24 mouse cellular contexts compared by ENCODE assay signal in genomic region chr12:7094582-7094981, GRCm38 (mm10).
DNase-seq lines count a peak whose midpoint lies in the region; ATAC-seq lines count a peak whose summit lies in the region.
"Had no signal": no experiment of that assay in that cellular context is flagged by ENCODE, and none has a peak within 500 bp of the region (broad histone marks: within the 10 kb centered on the region; RNA-seq: fewer than 3 reads in every experiment).

No protein-coding gene starts in this region.

- H3K36me3 ChIP-seq in forebrain, embryonic 14.5 days (ENCODE audit: control insufficient read depth, insufficient read depth, low read length), result no peaks in the 10 kb centered on the region
- H3K36me3 ChIP-seq in forebrain, embryonic 12.5 days (replicated peaks), result no peaks in the 10 kb centered on the region
- no peaks in the 10 kb centered on the region for H3K36me3 ChIP-seq in midbrain, embryonic 16.5 days (ENCODE audit: control insufficient read depth, insufficient read depth, low read length)
- no peaks in the 10 kb centered on the region for H3K36me3 ChIP-seq in midbrain, embryonic 14.5 days (ENCODE audit: control insufficient read depth, insufficient read depth, low read length)
- H3K36me3 ChIP-seq: embryonic facial prominence, embryonic 10.5 days; G1E; heart, embryonic 15.5 days; hindbrain, embryonic 10.5 days; limb, embryonic 12.5 days; liver, embryonic 12.5 days; midbrain, embryonic 15.5 days had no signal

- DNase-seq in forebrain, embryonic 14.5 days (ENCODE audit: low spot score), result peak; percentile 10
- no peak for DNase-seq in midbrain, embryonic 14.5 days
- peak; percentile 10 to 12 for DNase-seq in left cerebral cortex, adult 18-20 months (ENCODE audit: low spot score in 2 of 2)
- peak; percentile 66 for DNase-seq in telencephalon, adult 2 months (ENCODE audit: low read depth, low spot score)
- DNase-seq in retina, postnatal 1 day, result no peak
- DNase-seq in spleen, adult 18-20 months, result no peak
- DNase-seq: adrenal gland, postnatal 14 days; cerebellum, adult 2 months; gastrocnemius, postnatal 14 days; lung, adult 2 months; thymus, adult 2 months had no signal

- H3K9ac ChIP-seq in forebrain, embryonic 14.5 days (ENCODE audit: low read length), result no peak overlapping the region
- H3K9ac ChIP-seq in forebrain, embryonic 12.5 days, result no peak overlapping the region
- H3K9ac ChIP-seq in midbrain, embryonic 16.5 days (ENCODE audit: low read depth, low read length), result no peak overlapping the region
- H3K9ac ChIP-seq in midbrain, embryonic 14.5 days (replicated peaks; ENCODE audit: low read length), result no peak overlapping the region
- H3K9ac ChIP-seq: heart, embryonic 15.5 days; limb, embryonic 12.5 days; liver, embryonic 12.5 days; midbrain, embryonic 15.5 days had no signal

- 83% methylated on average over 4 of the region's 4 CpGs for WGBS in forebrain, embryonic 14.5 days
- WGBS in forebrain, embryonic 12.5 days, result 84% methylated on average over 4 of the region's 4 CpGs
- WGBS in midbrain, embryonic 16.5 days, result 82% methylated on average over 4 of the region's 4 CpGs
- WGBS in midbrain, embryonic 14.5 days, result 83% methylated on average over 4 of the region's 4 CpGs

- no peaks in the 10 kb centered on the region for H3K27me3 ChIP-seq in forebrain, embryonic 14.5 days (replicated peaks; ENCODE audit: control insufficient read depth, insufficient read depth, low read length)
- H3K27me3 ChIP-seq in forebrain, embryonic 12.5 days, result no peaks in the 10 kb centered on the region
- no peaks in the 10 kb centered on the region for H3K27me3 ChIP-seq in midbrain, embryonic 16.5 days (ENCODE audit: control insufficient read depth, insufficient read depth, low read depth, low read length)
- no peaks in the 10 kb centered on the region for H3K27me3 ChIP-seq in midbrain, embryonic 14.5 days (ENCODE audit: control insufficient read depth, insufficient read depth, low read length)
- H3K27me3 ChIP-seq: heart, embryonic 15.5 days; liver, embryonic 12.5 days; megakaryocyte, embryonic 14.5 days; midbrain, embryonic 15.5 days had no signal

- no peaks in the 10 kb centered on the region for H3K4me1 ChIP-seq in forebrain, embryonic 14.5 days (ENCODE audit: control insufficient read depth, insufficient read depth, low read length)
- no peaks in the 10 kb centered on the region for H3K4me1 ChIP-seq in forebrain, embryonic 12.5 days
- H3K4me1 ChIP-seq in midbrain, embryonic 16.5 days (ENCODE audit: control insufficient read depth, insufficient read depth, low read length), result no peaks in the 10 kb centered on the region
- H3K4me1 ChIP-seq in midbrain, embryonic 14.5 days (ENCODE audit: control insufficient read depth, insufficient read depth, low read length), result no peaks in the 10 kb centered on the region
- H3K4me1 ChIP-seq: embryonic facial prominence, embryonic 10.5 days; heart, embryonic 15.5 days; hindbrain, embryonic 10.5 days; limb, embryonic 12.5 days; liver, embryonic 12.5 days; megakaryocyte, embryonic 14.5 days; midbrain, embryonic 15.5 days had no signal

- H3K4me2 ChIP-seq in forebrain, embryonic 14.5 days (ENCODE audit: low read length), result no peak overlapping the region
- no peak overlapping the region for H3K4me2 ChIP-seq in forebrain, embryonic 12.5 days
- H3K4me2 ChIP-seq in midbrain, embryonic 16.5 days (ENCODE audit: low read length), result no peak overlapping the region
- H3K4me2 ChIP-seq in midbrain, embryonic 14.5 days (ENCODE audit: low read length), result no peak overlapping the region
- H3K4me2 ChIP-seq: heart, embryonic 15.5 days; limb, embryonic 12.5 days; liver, embryonic 12.5 days; midbrain, embryonic 15.5 days had no signal

- no peaks in the 10 kb centered on the region for H3K9me3 ChIP-seq in forebrain, embryonic 14.5 days (replicated peaks; ENCODE audit: control insufficient read depth, low read length)
- H3K9me3 ChIP-seq in forebrain, embryonic 12.5 days, result no peaks in the 10 kb centered on the region
- no peaks in the 10 kb centered on the region for H3K9me3 ChIP-seq in midbrain, embryonic 16.5 days (replicated peaks; ENCODE audit: control insufficient read depth, low read length, poor library complexity, severe bottlenecking)
- H3K9me3 ChIP-seq in midbrain, embryonic 14.5 days (ENCODE audit: control insufficient read depth, low read length), result no peaks in the 10 kb centered on the region
- H3K9me3 ChIP-seq: embryonic facial prominence, embryonic 10.5 days; G1E; heart, embryonic 15.5 days; hindbrain, embryonic 10.5 days; limb, embryonic 12.5 days; liver, embryonic 12.5 days; megakaryocyte, embryonic 14.5 days; midbrain, embryonic 15.5 days had no signal

- ATAC-seq in forebrain, embryonic 14.5 days, result no peak
- ATAC-seq in forebrain, embryonic 12.5 days (ENCODE audit: low FRiP score), result no peak
- no peak for ATAC-seq in midbrain, embryonic 16.5 days
- no peak for ATAC-seq in midbrain, embryonic 14.5 days (ENCODE audit: low FRiP score, low TSS enrichment)
- ATAC-seq: activated CD4-positive, CD25-positive, alpha-beta regulatory T cell, adult 4 months; hindbrain, postnatal 0 days; intestine, postnatal 0 days; liver, embryonic 12.5 days had no signal

- H3K27ac ChIP-seq in forebrain, embryonic 14.5 days (ENCODE audit: low read depth, low read length), result no peak overlapping the region
- no peak overlapping the region for H3K27ac ChIP-seq in forebrain, embryonic 12.5 days
- H3K27ac ChIP-seq in midbrain, embryonic 16.5 days (ENCODE audit: low read length), result 0 out of 2 replicates have a peak overlapping the region, but pooled peaks have one; percentile 13
- H3K27ac ChIP-seq in midbrain, embryonic 14.5 days (replicated peaks; ENCODE audit: low read depth, low read length), result no peak overlapping the region
- H3K27ac ChIP-seq: embryonic facial prominence, embryonic 10.5 days; heart, embryonic 15.5 days; hindbrain, embryonic 10.5 days; hindbrain, postnatal 0 days; limb, embryonic 12.5 days; liver, embryonic 12.5 days; midbrain, embryonic 15.5 days had no signal

- no peak overlapping the region for H3K4me3 ChIP-seq in forebrain, embryonic 14.5 days (ENCODE audit: low read depth, low read length)
- no peak overlapping the region for H3K4me3 ChIP-seq in forebrain, embryonic 12.5 days (replicated peaks)
- H3K4me3 ChIP-seq in midbrain, embryonic 16.5 days (ENCODE audit: low read depth, low read length), result no peak overlapping the region
- no peak overlapping the region for H3K4me3 ChIP-seq in midbrain, embryonic 14.5 days (replicated peaks; ENCODE audit: low read depth, low read length)
- H3K4me3 ChIP-seq: embryonic facial prominence, embryonic 10.5 days; heart, embryonic 15.5 days; hindbrain, embryonic 10.5 days; limb, embryonic 12.5 days; liver, embryonic 12.5 days; megakaryocyte, embryonic 14.5 days; midbrain, embryonic 15.5 days had no signal

Comparison
In these comparisons a context has a peak if more than half of its experiments do, and no peak if none do; other contexts are left out.
1. DNase-seq: peak in forebrain, embryonic 14.5 days (single experiment), left cerebral cortex, adult 18-20 months (2 of 2) and telencephalon, adult 2 months (single experiment); none in midbrain, embryonic 14.5 days (single experiment), retina, postnatal 1 day (single experiment) and spleen, adult 18-20 months (0 of 2).